Mouse (Mus musculus) cerebellum, adult 2 months (tissue): ENCODE measurements at regions not wholly inside any gene's neighbourhood (a gene's known extent, or its start where the extent isn't known, plus 50 kb on each side); places are given as distances from the start of the nearest gene placed in this dataset.

Experiments
- CTCF ChIP-seq: fragments of 200-500 bp; IDR thresholded peaks from 2 replicates; pipeline ENCODE4 v1.5.1; 2011; ENCODE audit warnings: low read depth, mild to moderate bottlenecking, control low read depth, low read length, moderate library complexity, borderline replicate concordance; ENCODE audit not compliant: insufficient read depth
- POLR2A ChIP-seq: fragments of 200-500 bp; IDR thresholded peaks from 2 replicates; pipeline ENCODE4 v1.6.1; 2011; ENCODE audit warnings: low read length, control low read depth, borderline replicate concordance; ENCODE audit not compliant: insufficient read depth

GRCm38 (mm10) chr5:41899237-41899636 is 55.1 kb upstream of the Bod1l start:
- no peak for TF ChIP-seq CTCF
- TF ChIP-seq POLR2A = no peak
